Mouse (Mus musculus): ENCODE results near the gene Tnfrsf14. TPM values are rescaled to one million over a fixed set of nuclear protein-coding genes. Genes with fewer than 3 reads are reported as not detected.
A peak's percentile ranks its signal among the peaks of the same experiment; 100 is the strongest.

The Tnfrsf14 gene
- polyA plus RNA-seq, 1 experiment from 2014 or later = 51.7 TPM

- Histone ChIP-seq H3K4me3 (replicated peaks) (peak overlapping the region; percentile 46), H3K27me3 (peaks cover 75% of the 10 kb centered on the region), H3K27ac (no peak overlapping the region), H3K4me1 (replicated peaks) (peaks cover 53% of the 10 kb centered on the region), H3K9ac (no peak overlapping the region), H3K9me3 (replicated peaks) (no peaks in the 10 kb centered on the region), H3K36me3 (peaks cover 7% of the 10 kb centered on the region), H3K4me2 (peak overlapping the region; percentile 61)
- no peak for ATAC-seq (ENCODE audit: low read depth)
- under 1% methylated on average over 47 of the region's 47 CpGs for WGBS (ENCODE audit: insufficient replicate concordance)
- no peak for DNase-seq
Observed at GRCm38 (mm10) chr4:154961226-154961738, 32.9 kb upstream of the Tnfrsf14 start.

GRCm38 (mm10) chr4:154960690-154961225, 32.4 kb upstream of the Tnfrsf14 start, which contains the start of gene Hes5:
TSS of gene Hes5 (plus strand) at chr4:154960923.
- no peaks in the 10 kb centered on the region for H3K9me3 ChIP-seq (replicated peaks)
- peaks cover 80% of the 10 kb centered on the region for H3K27me3 ChIP-seq
- peak within 1 kb of the TSS; percentile 46 for H3K4me3 ChIP-seq (replicated peaks)
- peaks cover 48% of the 10 kb centered on the region for H3K4me1 ChIP-seq (replicated peaks)
- ATAC-seq (ENCODE audit: low read depth) (no peak), DNase-seq (no peak)
- WGBS (ENCODE audit: insufficient replicate concordance) = 2% methylated on average over 55 of the region's 65 CpGs
- no peak within 1 kb of the TSS for H3K27ac ChIP-seq
- no peak within 1 kb of the TSS for H3K9ac ChIP-seq
- peak within 1 kb of the TSS; percentile 61 for H3K4me2 ChIP-seq
- peaks cover 2% of the 10 kb centered on the region for H3K36me3 ChIP-seq

DNA sequence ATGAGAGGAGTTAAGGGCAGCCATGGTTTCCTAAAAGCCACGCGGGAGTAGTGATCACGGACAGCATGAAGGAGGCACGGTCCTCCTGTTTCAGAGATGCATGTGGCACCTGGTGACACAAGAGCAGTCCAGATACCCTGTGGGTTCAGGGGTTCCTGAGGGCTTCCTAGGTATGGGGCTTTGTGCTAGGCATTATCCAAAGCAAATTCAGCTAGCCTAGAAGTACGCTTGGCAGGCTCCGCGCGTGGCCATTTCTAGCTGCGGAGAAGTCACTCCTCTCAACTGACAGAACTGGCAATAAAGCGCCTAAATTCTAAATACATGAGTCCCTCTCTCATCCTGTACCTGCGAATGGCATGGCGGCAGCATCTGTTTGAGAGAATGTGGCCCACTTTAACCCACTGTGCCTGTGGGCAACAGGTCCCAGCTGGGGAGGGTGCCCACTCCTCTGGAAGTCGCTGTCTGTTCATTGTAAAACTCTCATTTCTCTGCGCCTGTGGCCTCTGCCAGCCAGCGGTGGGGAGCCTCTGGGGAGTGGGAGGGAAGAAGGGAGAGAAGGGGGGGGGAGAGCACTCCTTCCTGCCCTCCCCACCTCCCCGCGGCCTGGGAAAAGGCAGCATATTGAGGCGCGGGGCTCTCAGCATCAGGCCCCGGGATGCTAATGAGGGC, 31.8 kb upstream of the Tnfrsf14 start:
- no peaks in the 10 kb centered on the region for H3K9me3 ChIP-seq (replicated peaks)
- no peak overlapping the region for H3K9ac ChIP-seq
- peak overlapping the region; percentile 46 for H3K4me3 ChIP-seq (replicated peaks)

GRCm38 (mm10) chr4:154958621-154959020, 30.3 kb upstream of the Tnfrsf14 start:
- Histone ChIP-seq H3K9me3 (replicated peaks) (no peaks in the 10 kb centered on the region), H3K4me3 (replicated peaks) (no peak overlapping the region), H3K27ac (no peak overlapping the region), H3K27me3 (peaks cover 100% of the 10 kb centered on the region), H3K4me2 (peak overlapping the region; percentile 24; the same call in 1 of the 2 replicates), H3K4me1 (replicated peaks) (peaks cover 35% of the 10 kb centered on the region), H3K36me3 (no peaks in the 10 kb centered on the region), H3K9ac (no peak overlapping the region)
- DNase-seq (no peak), ATAC-seq (ENCODE audit: low read depth) (no peak)
- WGBS (ENCODE audit: insufficient replicate concordance) = 17% methylated on average over 8 of the region's 8 CpGs

More for the DNA sequence above, 31.8 kb upstream of the Tnfrsf14 start:
- peaks cover 86% of the 10 kb centered on the region for H3K27me3 ChIP-seq
- H3K36me3 ChIP-seq = no peaks in the 10 kb centered on the region
- H3K27ac ChIP-seq = no peak overlapping the region
- ATAC-seq (ENCODE audit: low read depth) = no peak
- H3K4me2 ChIP-seq = peak overlapping the region; percentile 61
- DNase-seq = no peak
- 23% methylated on average over 20 of the region's 20 CpGs for WGBS (ENCODE audit: insufficient replicate concordance)
- H3K4me1 ChIP-seq (replicated peaks) = peaks cover 42% of the 10 kb centered on the region

DNA sequence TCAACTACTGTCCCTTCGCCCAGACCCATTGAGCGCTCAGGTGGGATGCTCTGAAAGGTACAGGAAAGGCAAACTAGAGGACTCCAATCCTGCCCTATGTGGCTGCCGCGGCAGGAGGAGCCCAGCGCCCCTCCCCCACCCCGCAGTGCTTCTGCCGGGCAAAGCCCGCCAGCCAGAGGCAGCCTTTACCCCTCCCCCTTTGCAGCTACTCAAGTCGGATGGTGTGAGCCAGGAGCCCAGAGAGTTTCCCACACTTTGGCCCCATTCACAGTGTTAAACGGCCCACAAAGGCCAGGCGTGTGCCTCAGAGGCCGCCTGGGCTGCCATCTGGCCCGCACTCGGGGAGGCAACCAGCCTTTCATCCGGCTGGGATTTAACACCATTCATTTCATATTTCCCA, 29.8 kb upstream of the Tnfrsf14 start:
- Histone ChIP-seq H3K36me3 (no peaks in the 10 kb centered on the region), H3K4me1 (replicated peaks) (peaks cover 31% of the 10 kb centered on the region), H3K9ac (no peak overlapping the region), H3K4me3 (replicated peaks) (no peak overlapping the region; the same call in 1 of the 2 replicates), H3K27ac (no peak overlapping the region), H3K9me3 (replicated peaks) (no peaks in the 10 kb centered on the region), H3K4me2 (peak overlapping the region; percentile 24), H3K27me3 (peaks cover 100% of the 10 kb centered on the region)
- ATAC-seq (ENCODE audit: low read depth) (no peak), DNase-seq (no peak)
- 4% methylated on average over 15 of the region's 15 CpGs for WGBS (ENCODE audit: insufficient replicate concordance)

DNA sequence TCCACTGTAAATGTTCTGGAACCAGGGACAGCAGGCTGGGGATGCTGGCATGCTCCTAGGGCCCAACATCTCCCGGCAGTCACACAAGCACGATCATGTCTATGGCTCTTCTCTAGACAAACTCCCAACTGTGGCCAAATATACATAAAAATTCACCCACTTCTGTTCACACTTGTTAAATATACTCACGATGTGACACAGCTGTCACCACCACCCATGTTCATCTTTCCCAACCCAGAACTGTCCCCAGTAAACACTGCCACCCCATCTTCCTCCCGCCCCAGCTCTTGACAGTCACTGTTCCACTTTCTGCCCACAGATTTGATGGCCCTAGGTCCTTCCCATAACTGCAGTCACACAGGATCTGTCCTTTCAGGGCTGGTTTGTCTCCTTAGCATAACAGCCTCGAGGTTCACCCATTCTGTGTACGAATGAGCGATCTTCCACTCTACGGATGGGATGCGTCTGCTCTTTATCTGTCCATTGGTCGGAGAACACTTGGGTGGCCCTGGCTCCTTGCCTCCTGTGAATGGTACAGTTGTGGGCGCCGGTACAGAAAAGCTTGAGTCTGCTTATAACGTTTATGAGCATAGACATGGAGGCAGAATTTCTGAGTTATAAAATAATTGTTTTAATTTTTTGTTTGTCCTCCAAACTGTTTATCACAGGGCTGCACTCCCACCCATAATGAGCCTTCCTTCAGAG, 29.1 kb upstream of the Tnfrsf14 start:
- no peak overlapping the region for H3K4me3 ChIP-seq (replicated peaks)
- WGBS (ENCODE audit: insufficient replicate concordance) = 47% methylated on average over 13 of the region's 13 CpGs
- H3K27me3 ChIP-seq = peaks cover 100% of the 10 kb centered on the region
- DNase-seq (no peak), ATAC-seq (ENCODE audit: low read depth) (no peak)
- H3K4me1 ChIP-seq (replicated peaks) = peaks cover 26% of the 10 kb centered on the region
- no peaks in the 10 kb centered on the region for H3K36me3 ChIP-seq
- H3K9ac ChIP-seq = no peak overlapping the region
- H3K9me3 ChIP-seq (replicated peaks) = no peaks in the 10 kb centered on the region
- no peak overlapping the region for H3K27ac ChIP-seq
- no peak overlapping the region for H3K4me2 ChIP-seq

DNA sequence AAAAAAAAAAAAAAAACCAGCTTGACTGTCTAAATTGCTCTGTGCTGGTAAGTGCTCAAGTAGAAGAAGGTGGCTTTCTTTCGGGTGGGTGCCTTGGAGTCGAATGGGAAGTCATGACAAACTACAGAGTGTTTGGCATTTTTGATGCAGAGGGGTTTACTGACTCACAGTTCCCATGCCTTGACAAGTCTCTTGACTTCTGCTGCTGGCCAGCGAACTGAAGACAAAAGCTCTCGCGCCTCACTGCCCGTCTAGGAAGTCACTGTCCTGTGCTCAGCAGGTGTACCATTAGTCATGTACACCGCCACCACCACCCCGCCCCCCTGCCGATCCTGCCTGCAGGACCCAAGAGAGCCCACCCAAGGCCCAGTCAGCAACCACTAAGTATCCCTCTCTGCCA, 28.2 kb upstream of the Tnfrsf14 start:
- no peak overlapping the region for H3K27ac ChIP-seq
- H3K4me3 ChIP-seq (replicated peaks) = no peak overlapping the region
- no peak overlapping the region for H3K4me2 ChIP-seq
- peaks cover 22% of the 10 kb centered on the region for H3K4me1 ChIP-seq (replicated peaks)
- no peaks in the 10 kb centered on the region for H3K9me3 ChIP-seq (replicated peaks)
- 28% methylated on average over 9 of the region's 9 CpGs for WGBS (ENCODE audit: insufficient replicate concordance)
- no peak for DNase-seq
- H3K9ac ChIP-seq = no peak overlapping the region
- H3K27me3 ChIP-seq = peaks cover 100% of the 10 kb centered on the region
- no peaks in the 10 kb centered on the region for H3K36me3 ChIP-seq
- no peak for ATAC-seq (ENCODE audit: low read depth)

- no peaks in the 10 kb centered on the region for H3K36me3 ChIP-seq
- ATAC-seq (ENCODE audit: low read depth) (no peak), DNase-seq (no peak)
- no peak overlapping the region for H3K4me3 ChIP-seq (replicated peaks)
- no peak overlapping the region for H3K27ac ChIP-seq
- 6% methylated on average over 26 of the region's 26 CpGs for WGBS (ENCODE audit: insufficient replicate concordance)
- peaks cover 96% of the 10 kb centered on the region for H3K27me3 ChIP-seq
- H3K9me3 ChIP-seq (replicated peaks) = no peaks in the 10 kb centered on the region
- H3K4me1 ChIP-seq (replicated peaks) = no peaks in the 10 kb centered on the region
- no peak overlapping the region for H3K4me2 ChIP-seq
- H3K9ac ChIP-seq = no peak overlapping the region
Observed at GRCm38 (mm10) chr4:154952461-154953241, 24.3 kb upstream of the Tnfrsf14 start.

DNA sequence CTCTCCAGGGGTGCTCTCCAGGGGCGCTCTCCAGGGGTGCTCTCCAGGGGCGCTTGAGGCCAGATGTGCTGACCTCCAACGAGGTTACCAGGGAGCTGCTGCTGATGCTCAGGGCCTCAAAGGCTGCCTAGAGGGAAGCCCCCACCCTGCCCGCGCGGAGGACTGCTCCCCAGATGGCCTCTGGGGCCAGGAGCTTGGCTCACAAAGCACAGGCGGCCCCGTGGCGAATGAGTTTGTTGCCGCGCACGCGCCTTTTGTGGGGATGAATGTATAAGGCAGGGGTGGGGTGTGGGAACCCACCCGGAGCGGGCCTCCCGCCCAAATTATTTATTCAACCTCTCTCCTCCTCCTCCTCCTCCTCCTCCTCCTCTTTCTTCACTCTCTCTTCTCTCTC, 21.2 kb upstream of the Tnfrsf14 start:
- peaks cover 9% of the 10 kb centered on the region; the same call in 1 of the 2 replicates for H3K4me1 ChIP-seq (replicated peaks)
- H3K4me2 ChIP-seq = no peak overlapping the region
- WGBS (ENCODE audit: insufficient replicate concordance) = 20% methylated on average over 16 of the region's 16 CpGs
- no peaks in the 10 kb centered on the region for H3K9me3 ChIP-seq (replicated peaks)
- H3K36me3 ChIP-seq = no peaks in the 10 kb centered on the region
- no peak overlapping the region for H3K27ac ChIP-seq
- DNase-seq = no peak
- H3K4me3 ChIP-seq (replicated peaks) = no peak overlapping the region
- H3K9ac ChIP-seq = no peak overlapping the region
- H3K27me3 ChIP-seq = peaks cover 82% of the 10 kb centered on the region
- ATAC-seq (ENCODE audit: low read depth) = no peak

DNA sequence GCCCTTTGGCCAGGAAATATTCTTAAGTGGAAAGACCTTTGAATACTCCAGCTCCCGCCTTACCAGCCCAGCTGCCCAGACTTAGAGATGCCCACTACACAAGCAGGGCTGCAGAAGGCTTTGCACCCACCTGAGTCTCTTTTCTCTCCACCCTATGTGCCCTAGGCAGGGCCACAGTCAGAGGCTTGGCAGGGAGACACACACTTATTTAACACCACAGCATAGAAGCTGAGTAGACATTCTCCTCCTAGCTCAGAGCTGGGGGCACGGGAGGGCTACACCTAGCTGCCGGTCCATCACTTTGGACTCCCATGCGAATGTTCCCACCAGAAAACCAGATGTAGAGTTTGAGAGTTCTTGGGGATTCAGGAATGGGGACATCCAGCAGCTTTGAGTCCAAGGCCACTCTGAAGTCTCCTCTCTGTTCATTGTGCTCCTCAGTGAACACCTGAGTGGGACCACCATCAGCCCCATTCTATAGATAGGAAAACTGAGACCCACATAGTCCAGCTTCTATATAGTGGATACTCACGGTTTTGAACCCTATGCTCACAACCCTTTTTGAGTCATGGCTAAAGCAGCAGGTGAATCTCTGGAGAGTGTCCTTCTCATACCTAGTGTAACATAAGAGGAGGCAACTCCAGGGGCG, 20.7 kb upstream of the Tnfrsf14 start:
- H3K9ac ChIP-seq = no peak overlapping the region
- 61% methylated on average over 6 of the region's 6 CpGs for WGBS (ENCODE audit: insufficient replicate concordance)
- H3K4me3 ChIP-seq (replicated peaks) = no peak overlapping the region
- H3K27ac ChIP-seq = no peak overlapping the region
- H3K4me1 ChIP-seq (replicated peaks) = peaks cover 10% of the 10 kb centered on the region
- no peak for ATAC-seq (ENCODE audit: low read depth)
- H3K4me2 ChIP-seq = no peak overlapping the region
- no peaks in the 10 kb centered on the region for H3K9me3 ChIP-seq (replicated peaks)
- DNase-seq = no peak
- no peaks in the 10 kb centered on the region for H3K36me3 ChIP-seq
- H3K27me3 ChIP-seq = peaks cover 77% of the 10 kb centered on the region
